Mouse (Mus musculus): ENCODE data around the gene Sgk2. TPM values are rescaled to one million over a fixed set of nuclear protein-coding genes. Genes with fewer than 3 reads are reported as not detected.
A peak's percentile ranks its signal among the peaks of the same experiment; 100 is the strongest.

The Sgk2 gene
- polyA plus RNA-seq, 1 experiment from 2014 or later = 0.09 TPM

DNA sequence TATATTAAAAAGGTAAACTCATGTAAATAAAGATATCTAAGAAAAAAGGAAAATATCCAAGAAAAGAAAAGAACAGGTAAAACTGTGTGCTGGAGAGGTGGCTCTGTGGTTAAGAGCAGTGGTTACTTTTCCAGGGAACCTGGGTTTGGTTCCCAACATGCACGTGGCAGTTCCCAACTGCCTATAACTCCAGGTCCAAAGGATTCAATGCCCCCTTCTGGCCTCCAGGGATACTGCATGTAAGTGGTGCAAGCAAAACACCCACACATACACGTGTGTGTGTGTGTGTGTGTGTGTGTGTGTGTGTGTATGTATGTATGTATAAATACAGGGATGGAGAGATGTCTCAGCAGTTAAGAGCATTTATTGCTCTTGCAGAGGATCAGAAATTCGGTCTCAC lies 12.6 kb downstream of the Sgk2 start:
- Histone ChIP-seq H3K27ac (ENCODE audit: low read length) (no peak overlapping the region), H3K9me3 (replicated peaks; ENCODE audit: control insufficient read depth, low read length) (no peaks in the 10 kb centered on the region), H3K9ac (ENCODE audit: low read length) (no peak overlapping the region), H3K4me1 (ENCODE audit: control insufficient read depth, insufficient read depth, low read length) (peaks cover 3% of the 10 kb centered on the region; the same call in 1 of the 2 replicates), H3K4me3 (ENCODE audit: low read length) (no peak overlapping the region), H3K4me2 (ENCODE audit: low read depth, low read length) (no peak overlapping the region), H3K27me3 (ENCODE audit: control insufficient read depth, insufficient read depth, low read length) (no peaks in the 10 kb centered on the region; the same call in 1 of the 2 replicates), H3K36me3 (ENCODE audit: control insufficient read depth, insufficient read depth) (no peaks in the 10 kb centered on the region)
- no peak for ATAC-seq (replicated peaks; ENCODE audit: extremely low read depth, insufficient read depth, low FRiP score)
- 27% methylated on average over 3 of the region's 3 CpGs for WGBS

DNA sequence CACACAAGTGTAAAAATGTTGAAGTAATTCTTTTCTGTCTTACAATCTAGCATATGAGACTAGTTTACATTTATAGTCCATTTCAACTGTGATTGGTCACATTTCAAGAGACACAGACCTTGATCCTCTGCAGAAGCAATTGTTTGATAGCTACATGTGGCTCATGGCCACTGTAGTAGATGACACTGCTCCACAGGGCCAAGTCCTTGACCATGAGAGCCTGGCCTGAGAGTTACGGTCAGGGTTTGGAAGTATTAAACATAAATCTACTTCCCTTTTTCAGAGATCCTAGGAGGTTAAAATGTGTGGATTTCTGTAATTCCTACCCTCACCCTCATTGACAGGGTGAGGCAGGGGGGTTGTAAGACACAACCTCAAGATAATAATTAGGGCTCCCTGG lies 13.9 kb downstream of the Sgk2 start:
- no peaks in the 10 kb centered on the region; the same call in 1 of the 2 replicates for H3K27me3 ChIP-seq (ENCODE audit: control insufficient read depth, insufficient read depth, low read length)
- no peaks in the 10 kb centered on the region for H3K36me3 ChIP-seq (ENCODE audit: control insufficient read depth, insufficient read depth)
- WGBS = 92% methylated on average over 1 of the region's 1 CpGs
- no peak overlapping the region for H3K4me3 ChIP-seq (ENCODE audit: low read length)
- no peaks in the 10 kb centered on the region for H3K9me3 ChIP-seq (replicated peaks; ENCODE audit: control insufficient read depth, low read length)
- ATAC-seq (replicated peaks; ENCODE audit: extremely low read depth, insufficient read depth, low FRiP score) = no peak
- no peak overlapping the region for H3K9ac ChIP-seq (ENCODE audit: low read length)
- no peak overlapping the region for H3K27ac ChIP-seq (ENCODE audit: low read length)
- no peak overlapping the region for H3K4me2 ChIP-seq (ENCODE audit: low read depth, low read length)
- peaks cover 3% of the 10 kb centered on the region; the same call in 1 of the 2 replicates for H3K4me1 ChIP-seq (ENCODE audit: control insufficient read depth, insufficient read depth, low read length)

DNA sequence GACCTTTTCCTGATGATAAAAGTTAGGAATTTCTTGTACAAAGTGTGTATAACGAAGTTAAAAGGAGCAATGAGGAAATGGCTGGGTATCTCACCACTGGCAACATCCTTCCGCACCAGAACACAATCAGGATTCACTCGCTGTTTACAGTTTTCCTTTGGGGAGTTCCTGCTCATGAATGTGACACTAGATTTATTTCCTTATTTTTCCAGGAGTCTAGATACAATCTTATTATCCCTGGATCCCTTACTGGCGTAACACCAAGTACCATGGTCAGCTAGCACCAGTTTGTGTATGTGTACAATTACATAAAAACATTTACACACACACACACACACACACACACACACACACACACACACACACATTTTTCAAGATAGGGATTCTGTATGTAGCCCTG lies 20.2 kb downstream of the Sgk2 start:
- no peak for ATAC-seq (replicated peaks; ENCODE audit: extremely low read depth, insufficient read depth, low FRiP score)

DNA sequence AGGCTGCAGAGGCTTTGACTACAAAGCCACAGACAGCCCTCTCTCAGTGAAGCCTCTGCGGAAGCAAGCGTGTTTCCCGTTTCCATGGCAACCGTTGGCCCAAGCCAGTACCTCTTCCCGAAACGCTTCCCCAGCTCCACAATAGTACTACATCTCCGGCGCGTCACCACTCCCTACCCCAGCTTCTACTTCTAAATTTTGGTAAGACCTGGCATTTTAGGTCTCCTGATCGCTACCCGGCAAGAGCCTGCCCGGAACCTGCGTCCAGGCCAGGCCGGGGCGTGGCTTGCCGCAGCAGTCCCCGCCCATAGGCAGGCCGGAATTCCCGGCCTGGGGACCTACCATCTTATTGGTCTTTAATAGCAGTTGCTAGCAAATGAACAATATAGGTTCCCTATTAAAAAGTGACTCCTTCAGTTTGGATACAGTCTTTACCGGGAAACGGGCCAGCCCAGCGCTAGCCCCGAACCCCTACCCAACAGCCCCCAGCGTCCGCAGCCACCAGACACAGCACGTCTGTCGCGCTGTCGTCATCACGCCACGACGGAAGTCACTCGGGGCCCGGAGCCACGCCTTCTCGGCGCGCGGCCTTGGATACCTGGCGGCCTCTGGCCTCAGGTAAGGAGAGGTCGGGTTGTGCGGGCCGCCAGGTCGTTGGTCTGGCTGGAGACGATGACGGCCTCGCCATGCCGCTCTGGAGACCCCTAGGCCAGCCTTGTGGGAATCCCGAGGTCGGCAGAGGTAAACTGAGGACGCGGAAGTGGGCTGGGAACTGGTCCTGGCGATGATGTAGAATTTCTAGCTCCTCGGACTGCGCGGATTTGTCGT lies 30.0 kb downstream of the Sgk2 start, which contains the start of gene Ift52:
Gene Ift52 (plus strand): TSS at position 439 of the 828 bp plus-strand sequence.
- no peaks in the 10 kb centered on the region for H3K27me3 ChIP-seq (ENCODE audit: control insufficient read depth, insufficient read depth, low read length)
- WGBS = under 1% methylated on average over 57 of the region's 57 CpGs
- peak within 1 kb of the TSS; percentile 40 for H3K27ac ChIP-seq (ENCODE audit: low read length)
- peak; percentile 95 for ATAC-seq (replicated peaks; ENCODE audit: extremely low read depth, insufficient read depth, low FRiP score)
- H3K36me3 ChIP-seq (ENCODE audit: control insufficient read depth, insufficient read depth) = no peaks in the 10 kb centered on the region
- H3K4me1 ChIP-seq (ENCODE audit: control insufficient read depth, insufficient read depth, low read length) = peaks cover 8% of the 10 kb centered on the region
- H3K9me3 ChIP-seq (replicated peaks; ENCODE audit: control insufficient read depth, low read length) = no peaks in the 10 kb centered on the region
- peak within 1 kb of the TSS; percentile 96 for H3K4me3 ChIP-seq (ENCODE audit: low read length)
- H3K9ac ChIP-seq (ENCODE audit: low read length) = peak within 1 kb of the TSS; percentile 93
- peak within 1 kb of the TSS; percentile 83 for H3K4me2 ChIP-seq (ENCODE audit: low read depth, low read length)

More for the DNA sequence above, 20.2 kb downstream of the Sgk2 start:
- no peaks in the 10 kb centered on the region for H3K27me3 ChIP-seq (ENCODE audit: control insufficient read depth, insufficient read depth, low read length)
- no peaks in the 10 kb centered on the region for H3K9me3 ChIP-seq (replicated peaks; ENCODE audit: control insufficient read depth, low read length)
- no peak overlapping the region for H3K27ac ChIP-seq (ENCODE audit: low read length)
- H3K36me3 ChIP-seq (ENCODE audit: control insufficient read depth, insufficient read depth) = no peaks in the 10 kb centered on the region
- H3K4me2 ChIP-seq (ENCODE audit: low read depth, low read length) = no peak overlapping the region
- no peak overlapping the region for H3K4me3 ChIP-seq (ENCODE audit: low read length)
- H3K9ac ChIP-seq (ENCODE audit: low read length) = no peak overlapping the region
- no peaks in the 10 kb centered on the region for H3K4me1 ChIP-seq (ENCODE audit: control insufficient read depth, insufficient read depth, low read length)
- 66% methylated on average over 4 of the region's 4 CpGs for WGBS

DNA sequence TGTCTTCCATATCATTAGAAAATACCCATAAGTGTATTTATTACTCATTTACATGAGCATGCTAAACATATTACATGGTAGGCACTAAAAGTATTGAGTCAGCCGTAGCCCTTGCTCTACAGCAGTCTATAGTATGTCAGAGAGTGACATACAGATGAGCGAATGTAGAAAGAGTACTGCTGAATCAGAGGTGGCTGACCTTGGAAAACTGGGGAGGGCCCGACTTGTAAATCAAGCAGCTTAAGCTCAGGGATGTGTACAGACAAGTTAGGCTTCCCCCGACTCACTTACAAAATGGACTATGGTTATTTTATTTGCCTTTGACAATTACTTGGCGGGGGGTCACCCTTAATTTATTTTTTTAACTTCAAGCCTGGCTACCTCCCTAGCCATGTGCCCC lies 44.2 kb downstream of the Sgk2 start:
- Histone ChIP-seq H3K4me3 (ENCODE audit: low read length) (no peak overlapping the region), H3K4me1 (ENCODE audit: control insufficient read depth, insufficient read depth, low read length) (no peaks in the 10 kb centered on the region), H3K27me3 (ENCODE audit: control insufficient read depth, insufficient read depth, low read length) (no peaks in the 10 kb centered on the region), H3K4me2 (ENCODE audit: low read depth, low read length) (no peak overlapping the region), H3K36me3 (ENCODE audit: control insufficient read depth, insufficient read depth) (peaks cover 55% of the 10 kb centered on the region), H3K9ac (ENCODE audit: low read length) (no peak overlapping the region), H3K9me3 (replicated peaks; ENCODE audit: control insufficient read depth, low read length) (no peaks in the 10 kb centered on the region), H3K27ac (ENCODE audit: low read length) (no peak overlapping the region)
- ATAC-seq (replicated peaks; ENCODE audit: extremely low read depth, insufficient read depth, low FRiP score) = no peak
- WGBS = 88% methylated on average over 5 of the region's 5 CpGs

DNA sequence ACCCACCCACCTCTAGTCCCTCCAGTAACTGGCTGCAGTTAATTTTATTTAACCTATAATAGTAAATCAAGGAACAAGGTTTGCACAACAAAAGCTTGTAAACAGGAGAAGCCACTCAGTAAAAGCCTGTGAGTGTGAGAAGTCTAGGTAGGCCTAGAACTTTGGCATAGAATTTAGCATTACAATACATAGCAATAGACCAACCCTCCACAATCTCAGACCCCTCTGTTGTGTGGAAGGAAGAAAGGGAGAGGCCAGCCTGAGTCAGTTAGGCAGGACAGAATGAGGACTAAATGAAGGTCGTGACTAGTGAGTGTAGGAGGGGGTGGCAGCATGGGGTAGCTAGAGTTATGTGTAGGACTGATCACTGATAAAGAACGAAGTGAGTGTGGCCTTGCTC lies 44.6 kb downstream of the Sgk2 start:
- WGBS = 47% methylated on average over 2 of the region's 2 CpGs
- no peak for ATAC-seq (replicated peaks; ENCODE audit: extremely low read depth, insufficient read depth, low FRiP score)
- no peaks in the 10 kb centered on the region for H3K27me3 ChIP-seq (ENCODE audit: control insufficient read depth, insufficient read depth, low read length)
- H3K4me3 ChIP-seq (ENCODE audit: low read length) = no peak overlapping the region
- no peaks in the 10 kb centered on the region for H3K9me3 ChIP-seq (replicated peaks; ENCODE audit: control insufficient read depth, low read length)
- H3K36me3 ChIP-seq (ENCODE audit: control insufficient read depth, insufficient read depth) = peaks cover 51% of the 10 kb centered on the region
- no peak overlapping the region for H3K9ac ChIP-seq (ENCODE audit: low read length)
- H3K4me1 ChIP-seq (ENCODE audit: control insufficient read depth, insufficient read depth, low read length) = peaks cover 3% of the 10 kb centered on the region
- H3K4me2 ChIP-seq (ENCODE audit: low read depth, low read length) = no peak overlapping the region
- H3K27ac ChIP-seq (ENCODE audit: low read length) = no peak overlapping the region

DNA sequence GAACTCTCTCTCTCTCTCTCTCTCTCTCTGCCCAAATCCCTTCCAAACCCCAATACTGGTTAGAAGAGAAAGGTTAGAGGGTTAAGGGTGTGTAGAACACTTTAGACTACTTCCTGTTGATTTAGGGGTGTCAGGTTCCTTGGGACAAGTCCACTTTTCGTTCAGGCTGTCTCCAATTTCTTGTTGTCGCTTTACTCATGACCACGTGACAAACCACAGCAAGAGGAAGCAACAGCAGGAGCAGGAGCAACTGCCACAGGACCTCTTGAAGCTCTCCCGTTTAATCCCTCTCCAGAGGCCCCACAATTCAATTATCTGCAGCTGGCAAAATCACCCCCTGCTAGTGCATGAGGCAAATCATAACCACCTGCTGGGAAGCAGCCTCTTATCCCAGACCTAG lies 45.5 kb downstream of the Sgk2 start:
- Histone ChIP-seq H3K4me3 (ENCODE audit: low read length) (no peak overlapping the region), H3K4me2 (ENCODE audit: low read depth, low read length) (no peak overlapping the region), H3K9me3 (replicated peaks; ENCODE audit: control insufficient read depth, low read length) (no peaks in the 10 kb centered on the region), H3K27me3 (ENCODE audit: control insufficient read depth, insufficient read depth, low read length) (no peaks in the 10 kb centered on the region), H3K27ac (ENCODE audit: low read length) (no peak overlapping the region), H3K36me3 (ENCODE audit: control insufficient read depth, insufficient read depth) (peaks cover 52% of the 10 kb centered on the region), H3K4me1 (ENCODE audit: control insufficient read depth, insufficient read depth, low read length) (peaks cover 9% of the 10 kb centered on the region), H3K9ac (ENCODE audit: low read length) (no peak overlapping the region)
- ATAC-seq (replicated peaks; ENCODE audit: extremely low read depth, insufficient read depth, low FRiP score) = no peak
- WGBS = 31% methylated on average over 4 of the region's 4 CpGs

DNA sequence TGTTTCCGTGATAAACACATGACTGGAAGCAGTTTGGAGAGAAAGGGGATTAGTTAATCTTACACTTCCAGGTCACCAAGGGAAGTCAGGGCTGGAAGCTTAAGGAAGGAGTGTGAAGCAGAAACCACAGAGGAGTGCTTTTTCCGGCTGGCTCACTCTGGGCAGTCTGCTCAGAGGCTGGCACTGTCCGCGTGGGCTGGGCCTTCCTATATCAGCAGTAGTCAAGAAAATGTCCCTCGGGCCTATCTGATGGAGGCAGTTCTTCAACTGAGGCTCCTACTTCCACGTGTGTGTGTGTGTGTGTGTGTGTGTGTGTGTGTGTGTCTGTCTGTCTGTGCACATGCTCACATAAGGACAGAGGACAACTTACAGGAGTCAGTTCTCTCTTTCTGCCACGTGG lies 52.8 kb downstream of the Sgk2 start:
- Histone ChIP-seq H3K36me3 (ENCODE audit: control insufficient read depth, insufficient read depth) (peaks cover 47% of the 10 kb centered on the region), H3K27ac (ENCODE audit: low read length) (no peak overlapping the region), H3K9me3 (replicated peaks; ENCODE audit: control insufficient read depth, low read length) (no peaks in the 10 kb centered on the region), H3K4me3 (ENCODE audit: low read length) (no peak overlapping the region), H3K4me1 (ENCODE audit: control insufficient read depth, insufficient read depth, low read length) (peaks cover 9% of the 10 kb centered on the region), H3K4me2 (ENCODE audit: low read depth, low read length) (no peak overlapping the region), H3K9ac (ENCODE audit: low read length) (no peak overlapping the region), H3K27me3 (ENCODE audit: control insufficient read depth, insufficient read depth, low read length) (no peaks in the 10 kb centered on the region)
- 75% methylated on average over 7 of the region's 7 CpGs for WGBS
- no peak for ATAC-seq (replicated peaks; ENCODE audit: extremely low read depth, insufficient read depth, low FRiP score)

DNA sequence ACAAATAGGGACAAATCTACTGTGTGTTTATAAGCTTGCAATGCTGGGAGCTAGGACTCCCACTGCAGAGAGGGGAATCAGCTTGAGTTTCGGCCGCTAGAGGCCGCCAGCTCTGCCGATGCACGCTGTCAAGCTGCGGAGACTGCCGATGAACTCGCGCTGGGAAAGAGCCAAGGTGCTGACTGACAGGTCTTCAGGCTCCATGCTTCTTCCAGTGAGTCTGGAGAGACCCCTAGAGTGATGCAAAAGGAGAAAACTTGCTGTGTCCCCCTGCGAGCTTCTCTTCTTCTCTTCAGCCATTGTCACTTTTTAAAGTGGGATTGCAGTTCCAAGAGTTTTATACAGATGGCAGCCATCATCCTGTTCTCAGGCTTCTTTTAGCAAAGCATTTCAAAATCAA lies 61.0 kb downstream of the Sgk2 start:
- Histone ChIP-seq H3K27ac (ENCODE audit: low read length) (no peak overlapping the region), H3K4me2 (ENCODE audit: low read depth, low read length) (peak overlapping the region; percentile 64), H3K9ac (ENCODE audit: low read length) (no peak overlapping the region), H3K9me3 (replicated peaks; ENCODE audit: control insufficient read depth, low read length) (no peaks in the 10 kb centered on the region), H3K36me3 (ENCODE audit: control insufficient read depth, insufficient read depth) (peaks cover 22% of the 10 kb centered on the region), H3K4me1 (ENCODE audit: control insufficient read depth, insufficient read depth, low read length) (no peaks in the 10 kb centered on the region), H3K4me3 (ENCODE audit: low read length) (peak overlapping the region; percentile 34), H3K27me3 (ENCODE audit: control insufficient read depth, insufficient read depth, low read length) (no peaks in the 10 kb centered on the region)
- WGBS = 4% methylated on average over 10 of the region's 10 CpGs
- ATAC-seq (replicated peaks; ENCODE audit: extremely low read depth, insufficient read depth, low FRiP score) = peak; percentile 67
